Mouse (Mus musculus): Measurements from ENCODE around the gene Xrra1.

GRCm38 (mm10) chr7:99915511-99915910, 56.6 kb downstream of the Xrra1 start:
- TF ChIP-seq CTCF (IDR thresholded peaks at IDR 0.05; ENCODE audit: insufficient read depth, low read depth, low read length) (no peak), POLR2A (IDR thresholded peaks at IDR 0.05; ENCODE audit: insufficient read depth, low read depth, low read length) (no peak)
